Mouse (Mus musculus): ENCODE measurements at regions not wholly inside any gene's neighbourhood (a gene's known extent, or its start where the extent isn't known, plus 50 kb on each side); places are given as distances from the start of the nearest gene placed in this dataset.
"Not testable (repeated sequence)": the region's sequence is repeated elsewhere in the genome, so short reads cannot be mapped to it uniquely, and the experiment has no call there.

DNA sequence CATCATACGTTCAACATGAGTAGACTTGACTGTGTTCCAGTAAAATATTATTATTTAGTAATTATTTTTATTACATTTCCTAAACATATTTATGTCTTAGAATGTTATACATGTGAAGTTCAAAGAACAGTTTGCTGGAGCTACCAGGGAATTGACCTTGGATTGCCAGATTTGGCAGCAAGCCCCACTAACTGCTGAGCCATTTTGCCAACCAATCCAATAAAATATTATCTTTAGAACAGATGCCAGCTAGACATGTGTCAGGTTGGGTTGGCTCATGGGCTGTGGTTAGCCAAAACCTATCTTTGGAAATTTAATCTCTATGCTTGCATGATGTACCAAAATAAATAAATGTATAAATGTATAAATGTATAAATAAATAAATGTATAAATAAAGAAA, 265.3 kb upstream of the Pbx1 start:
- intact Hi-C loops (cut with DNase I), result no loop called here

DNA sequence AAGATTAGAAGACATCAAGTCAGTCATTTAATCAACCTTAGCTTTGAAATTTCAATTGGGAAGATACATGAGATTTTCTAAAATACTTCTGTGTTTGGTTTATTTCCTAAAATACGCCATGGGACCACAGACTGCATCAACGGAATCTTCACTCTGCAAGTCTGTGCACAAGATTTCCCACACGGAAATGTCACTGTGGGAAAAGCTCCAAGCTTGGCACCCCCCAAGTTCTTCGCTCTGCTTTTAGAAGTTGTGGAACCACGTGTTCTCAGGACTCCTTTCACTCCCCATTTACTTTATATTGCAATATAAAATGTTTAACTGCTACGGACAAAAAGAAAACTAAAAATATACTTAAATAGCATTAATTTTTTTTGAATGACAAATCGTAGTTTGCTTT, 254.8 kb upstream of the Pbx1 start:
- intact Hi-C loops (cut with DNase I), result no loop called here

DNA sequence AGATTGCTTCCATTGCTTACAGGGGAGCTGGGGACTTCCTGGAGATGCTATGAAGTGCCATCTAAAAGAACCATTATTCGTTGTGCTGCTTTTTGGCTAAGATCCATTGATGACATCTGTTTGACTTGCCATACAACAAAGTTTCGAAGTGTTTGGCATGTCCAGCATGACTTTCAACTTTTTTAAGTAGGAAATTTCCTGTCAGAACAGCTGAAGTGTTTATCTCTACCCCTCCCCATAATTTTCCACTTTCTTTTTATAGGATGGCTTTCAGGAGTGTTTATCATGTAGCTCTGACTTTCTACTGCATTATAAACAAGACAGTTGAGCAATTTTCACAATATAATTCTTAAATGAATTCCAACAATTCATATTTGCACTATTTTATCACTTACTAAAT, 253.1 kb upstream of the Pbx1 start:
- intact Hi-C loops (cut with DNase I), result no loop called here

- intact Hi-C loops (cut with DNase I), result no loop called here
Measured at GRCm38 (mm10) chr1:168681685-168682491, 249.8 kb upstream of the Pbx1 start.

- intact Hi-C loops (cut with DNase I), result no loop called here
Measured at GRCm38 (mm10) chr1:168680674-168681073, 248.6 kb upstream of the Pbx1 start.

DNA sequence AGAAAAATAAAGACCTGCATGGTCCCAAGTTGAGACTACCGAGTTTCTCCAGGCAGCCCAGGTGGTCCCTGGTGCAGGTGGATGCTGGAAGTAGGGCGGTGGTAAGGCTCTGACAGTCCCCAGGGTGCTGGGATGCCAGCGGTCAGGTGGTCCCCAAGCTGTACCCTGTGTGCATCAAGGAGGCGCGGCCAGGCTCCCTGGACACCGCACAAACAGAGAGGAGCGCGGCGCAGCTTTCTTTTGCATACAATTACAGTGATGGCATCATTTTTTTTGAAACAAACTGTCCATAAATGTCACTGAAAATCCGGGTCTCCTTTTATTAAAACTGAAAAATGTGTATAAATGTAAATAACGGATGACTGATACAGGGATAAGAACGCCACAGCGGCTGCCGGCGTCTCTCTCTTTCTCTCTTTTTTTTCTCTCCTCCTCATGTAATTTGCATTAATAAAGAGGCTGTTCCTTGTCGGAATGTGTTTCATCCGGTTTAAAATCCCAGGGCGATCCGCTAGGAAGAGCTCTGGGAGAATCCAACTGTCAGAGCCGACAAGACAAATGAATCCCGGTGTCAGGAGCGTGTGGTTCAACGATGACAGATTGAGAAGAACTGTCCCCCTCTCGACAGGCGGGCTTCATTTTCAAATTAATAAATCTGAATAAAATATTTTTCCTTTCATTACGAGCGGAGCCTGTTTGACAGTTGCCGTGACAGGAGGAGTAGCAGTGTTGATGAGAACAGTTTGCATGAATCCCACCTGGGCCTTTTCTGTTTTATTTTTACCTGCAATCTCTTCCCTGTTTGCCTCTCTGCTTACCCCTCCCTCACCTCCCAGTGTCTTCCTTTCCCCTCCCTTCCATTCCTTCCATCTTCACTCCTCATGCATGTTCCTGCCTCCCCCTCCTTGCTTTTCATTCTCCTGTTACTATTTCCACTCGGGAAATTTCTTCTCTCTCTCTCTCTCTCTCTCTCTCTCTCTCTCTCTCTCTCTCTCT, 244.6 kb upstream of the Pbx1 start:
- intact Hi-C loops (cut with DNase I), result no loop called here

DNA sequence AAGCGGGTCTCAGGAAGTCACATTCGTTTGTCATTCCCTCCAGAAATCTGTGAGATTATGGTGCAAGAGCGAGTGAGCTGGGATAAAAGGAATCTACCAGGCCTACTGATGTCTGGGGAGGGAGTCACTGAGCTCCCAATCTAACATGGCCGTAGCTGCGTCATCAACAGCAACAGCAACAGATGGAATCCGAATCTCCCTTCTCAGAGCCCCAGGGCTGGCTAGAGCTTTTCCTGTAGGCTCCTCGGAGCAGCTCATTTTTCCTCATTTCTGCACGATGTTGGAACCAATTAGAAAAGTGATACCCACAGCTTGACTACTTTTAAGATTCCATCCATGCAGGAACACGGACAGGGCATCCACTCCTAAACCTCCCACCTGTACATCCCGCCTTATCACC, 243.7 kb upstream of the Pbx1 start:
- intact Hi-C loops (cut with DNase I), result no loop called here

GRCm38 (mm10) chr1:168662755-168663284, 230.8 kb upstream of the Pbx1 start:
- intact Hi-C loops (cut with DNase I), result no loop called here

DNA sequence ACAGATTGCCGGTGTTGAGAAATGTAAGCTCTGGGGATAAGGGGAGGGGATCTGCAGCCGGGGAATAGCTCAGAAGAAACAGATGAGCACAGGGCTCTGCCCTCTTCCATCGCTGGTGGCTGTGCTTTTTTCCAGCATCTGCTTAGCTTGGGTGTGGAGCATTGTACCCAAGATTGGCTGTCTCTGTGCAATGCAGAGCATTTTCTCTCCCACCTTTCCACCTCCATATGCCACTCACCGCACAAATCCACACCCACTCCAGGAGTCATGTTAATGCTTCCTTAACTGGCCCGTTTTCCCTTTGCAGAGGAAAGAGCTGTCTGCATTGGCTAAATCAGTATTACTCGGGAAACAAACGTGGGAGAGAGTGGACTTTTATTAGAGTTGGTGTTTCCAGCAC, 228.9 kb upstream of the Pbx1 start:
- intact Hi-C loops (cut with DNase I), result no loop called here

DNA sequence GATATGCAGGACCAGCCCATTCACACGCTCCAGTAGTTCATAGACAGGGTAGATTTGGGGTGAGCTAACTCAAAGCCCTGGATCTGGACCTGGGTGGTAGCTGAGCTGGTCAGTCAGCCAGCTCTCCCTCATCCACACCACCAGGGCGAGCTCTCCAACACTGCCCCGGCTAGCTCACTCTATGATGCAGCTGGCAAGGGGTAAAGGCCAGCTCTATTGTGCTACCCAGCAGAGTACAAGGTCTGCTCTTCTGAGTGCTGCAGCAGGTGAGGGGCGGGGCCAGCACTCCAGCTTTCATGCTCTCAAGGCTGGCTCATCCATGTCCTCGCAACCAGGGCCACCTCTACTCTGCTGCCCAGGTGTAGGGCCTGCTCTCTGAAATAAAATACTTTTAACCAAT, 227.5 kb upstream of the Pbx1 start:
- intact Hi-C loops (cut with DNase I), result no loop called here

GRCm38 (mm10) chr1:168632837-168633236, 200.8 kb upstream of the Pbx1 start:
- intact Hi-C loops (cut with DNase I), result no loop called here

GRCm38 (mm10) chr1:168631979-168632378, 199.9 kb upstream of the Pbx1 start:
- intact Hi-C loops (cut with DNase I), result no loop called here

DNA sequence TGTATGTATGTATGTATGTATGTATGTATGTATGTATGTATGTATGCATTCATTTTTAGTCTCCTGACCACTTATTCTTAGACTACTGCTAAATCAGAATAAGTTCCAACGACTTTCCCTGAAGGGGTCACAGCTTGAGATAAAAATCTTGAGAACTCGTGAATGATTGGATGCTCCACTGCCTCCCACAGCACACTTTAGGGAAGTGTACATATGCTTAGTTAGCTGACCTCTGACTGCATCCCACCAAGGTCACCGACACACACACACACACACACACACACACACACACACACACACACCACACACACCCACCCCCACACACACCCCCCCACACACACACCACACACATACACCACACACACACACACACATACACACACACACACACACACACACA, 169.9 kb upstream of the Pbx1 start:
- intact Hi-C loops (cut with DNase I), result not testable (repeated sequence)

DNA sequence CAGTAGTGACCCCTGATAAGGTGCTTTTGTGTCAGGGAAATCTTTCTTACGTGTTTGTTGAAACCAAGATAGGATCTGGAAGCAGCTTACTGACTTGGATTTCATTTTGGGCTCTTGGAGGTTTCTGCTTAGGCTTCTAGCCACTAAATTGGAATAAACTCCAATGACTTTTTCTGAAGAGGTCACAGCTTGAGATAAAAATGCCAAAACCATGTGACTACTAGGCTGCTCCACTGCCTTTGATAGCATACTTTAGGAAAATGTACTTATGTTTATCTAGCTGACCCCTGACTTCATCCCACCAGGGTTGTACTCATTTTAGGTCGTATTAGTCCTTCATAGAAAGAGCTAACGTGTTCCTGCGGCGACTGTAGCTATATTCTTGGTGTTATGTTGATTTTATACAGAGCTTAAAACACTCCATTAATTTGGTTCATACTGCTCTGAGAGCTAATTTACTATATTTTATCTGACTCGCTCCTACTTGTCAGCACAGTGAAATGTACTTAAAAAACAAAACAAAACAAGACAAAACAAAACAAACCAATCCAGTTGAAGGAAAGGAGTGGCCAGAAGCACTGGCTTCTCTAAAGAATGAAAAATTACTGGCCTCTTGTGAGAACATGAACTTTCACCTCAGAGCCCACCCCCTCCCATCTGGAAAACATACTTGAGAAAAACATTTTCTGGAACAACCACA, 168.5 kb upstream of the Pbx1 start:
- intact Hi-C loops (cut with DNase I), result no loop called here

GRCm38 (mm10) chr1:168598191-168598667, 166.2 kb upstream of the Pbx1 start:
- intact Hi-C loops (cut with DNase I), result no loop called here

DNA sequence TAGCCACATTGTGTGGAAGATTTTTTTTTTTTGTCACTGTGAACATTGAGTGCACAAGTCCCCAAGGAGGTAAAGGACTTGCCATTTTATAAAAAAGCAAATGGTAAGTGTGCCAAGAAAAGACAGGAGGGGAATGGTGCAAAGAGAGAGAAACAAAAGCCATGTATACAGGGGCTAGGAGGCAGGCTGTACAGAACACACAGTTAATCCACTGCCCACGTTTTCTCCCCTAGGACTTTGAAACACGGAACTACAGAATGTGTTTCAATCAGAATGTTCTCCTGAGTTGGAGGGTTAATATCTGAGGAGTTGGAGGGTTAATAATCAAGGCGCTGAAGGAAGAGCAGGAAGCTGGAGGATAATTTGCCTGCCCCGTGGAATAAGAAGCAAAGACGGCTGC, 165.4 kb upstream of the Pbx1 start:
- intact Hi-C loops (cut with DNase I), result no loop called here

GRCm38 (mm10) chr1:168584137-168584536, 152.1 kb upstream of the Pbx1 start:
- intact Hi-C loops (cut with DNase I), result no loop called here

GRCm38 (mm10) chr1:168582434-168582833, 150.4 kb upstream of the Pbx1 start:
- intact Hi-C loops (cut with DNase I), result no loop called here

GRCm38 (mm10) chr1:168569930-168570515, 138.0 kb upstream of the Pbx1 start:
- intact Hi-C loops (cut with DNase I), result no loop called here

DNA sequence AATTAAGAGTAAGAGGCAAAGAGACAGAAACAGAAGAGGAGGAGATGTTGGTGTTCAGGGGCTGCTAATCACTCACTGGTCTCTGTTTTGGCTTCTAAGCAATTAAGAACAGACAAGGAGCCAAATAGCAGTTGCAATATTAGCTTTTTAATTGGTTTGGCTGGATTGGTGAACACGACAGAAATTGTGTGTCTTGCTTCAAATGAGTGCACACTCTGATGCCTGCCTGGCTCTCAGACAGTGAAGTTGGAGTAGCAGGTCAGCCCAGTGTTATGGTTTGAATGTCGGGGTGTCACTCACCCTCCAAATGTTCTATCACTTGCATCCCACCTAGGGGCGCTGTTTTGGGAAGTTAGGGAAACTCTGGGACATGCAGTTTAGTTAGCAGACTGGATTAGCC, 120.3 kb upstream of the Pbx1 start:
- intact Hi-C loops (cut with DNase I), result no loop called here
